Mouse (Mus musculus) liver, embryonic 13.5 days (tissue): Measurements from ENCODE around the gene Zfp36l1. TPM values are rescaled to one million over a fixed set of nuclear protein-coding genes. Genes with fewer than 3 reads are reported as not detected.
A peak's percentile ranks its signal among the peaks of the same experiment; 100 is the strongest.

ENCODE experiments used
- ATAC-seq: fragments of 200-750 bp; cut with Nextera tagmentation; 2 replicates; pipeline ENCODE4 v1.8.0; 2017; ENCODE audit warnings: low read depth, mild to moderate bottlenecking, moderate number of reproducible peaks, moderate library complexity
- DNase-seq: peaks from one replicate; pipeline ENCODE4 v3.0.0; 2022
- H3K27ac ChIP-seq: fragments of 300-500 bp; sonication (generic); 2 replicates; pipeline ENCODE4 v1.5.1; 2015; ENCODE audit warnings: moderate library complexity, mild to moderate bottlenecking, inconsistent platforms
- H3K27me3 ChIP-seq: fragments of 300-500 bp; sonication (generic); 2 replicates; pipeline ENCODE4 v1.6.1; 2015; ENCODE audit warnings: mild to moderate bottlenecking, inconsistent platforms
- H3K36me3 ChIP-seq: fragments of 300-500 bp; sonication (generic); 2 replicates; pipeline ENCODE4 v1.6.1; 2015; ENCODE audit warnings: mild to moderate bottlenecking, inconsistent platforms
- H3K4me1 ChIP-seq: fragments of 300-500 bp; sonication (generic); replicated peaks from 2 replicates; pipeline ENCODE4 v1.6.1; 2015; ENCODE audit warnings: inconsistent platforms
- H3K4me2 ChIP-seq: fragments of 300-500 bp; sonication (generic); 2 replicates; pipeline ENCODE4 v1.6.1; 2015; ENCODE audit warnings: inconsistent platforms, mild to moderate bottlenecking, moderate library complexity
- H3K4me3 ChIP-seq: fragments of 300-500 bp; sonication (generic); replicated peaks from 2 replicates; pipeline ENCODE4 v1.5.1; 2015; ENCODE audit warnings: mild to moderate bottlenecking, inconsistent platforms
- H3K9ac ChIP-seq: fragments of 300-500 bp; sonication (generic); 2 replicates; pipeline ENCODE4 v1.6.1; 2015; ENCODE audit warnings: mild to moderate bottlenecking, inconsistent platforms
- H3K9me3 ChIP-seq: fragments of 300-500 bp; sonication (generic); replicated peaks from 2 replicates; pipeline ENCODE4 v1.6.1; 2016; ENCODE audit warnings: inconsistent platforms
- WGBS: fragments of 180-500 bp; shearing (Covaris S2); methylation state at CpG from one replicate; pipeline ENCODE4 v1.1.7; 2015; ENCODE audit not compliant: insufficient replicate concordance; 5-methylcytosine and 5-hydroxymethylcytosine counted together
- polyA plus RNA-seq: library from polyadenylated mRNA; unstranded; fragments of >200 nt; fragmentation: Nextera tagmentation; extraction: Ambion mirVana; gene quantifications from 2 replicates; pipeline ENCODE4 v1.2.1, GENCODE M21; 2015

Zfp36l1 gene
- polyA plus RNA-seq, 1 experiment from 2014 or later, result 18.3 TPM

- 13% methylated on average over 6 of the region's 6 CpGs for WGBS
- Histone ChIP-seq H3K4me1 (peaks cover 51% of the 10 kb centered on the region), H3K9me3 (no peaks in the 10 kb centered on the region), H3K4me2 (peak overlapping the region; percentile 83), H3K27me3 (no peaks in the 10 kb centered on the region), H3K9ac (peak overlapping the region; percentile 50), H3K4me3 (0 out of 2 replicates have a peak overlapping the region, but pooled peaks have one; percentile 7), H3K27ac (peak overlapping the region; percentile 89), H3K36me3 (no peaks in the 10 kb centered on the region)
- peak; percentile 59 for ATAC-seq
- no peak for DNase-seq
These were observed 17.9 kb upstream of the Zfp36l1 start for GRCm38 (mm10) chr12:80130558-80131358.

DNA sequence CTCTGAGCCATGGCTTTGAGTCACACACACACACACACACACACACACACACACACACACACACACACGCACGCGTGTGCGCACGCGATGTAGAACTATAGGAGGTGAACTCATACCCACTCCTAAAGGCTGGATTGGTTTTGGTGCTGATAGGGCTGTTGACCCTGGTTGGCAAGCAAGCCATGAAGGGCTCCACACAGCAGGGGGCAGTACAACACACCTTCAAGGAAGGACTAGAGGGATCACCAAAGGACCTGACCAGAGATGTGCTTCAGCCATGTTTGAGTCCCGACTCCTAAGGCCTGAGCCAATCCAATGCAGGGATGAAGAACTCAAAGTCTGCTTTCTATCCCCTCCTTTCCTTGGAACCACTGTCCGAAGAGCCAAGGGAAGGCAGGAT, 16.7 kb upstream of the Zfp36l1 start:
- 0 out of 2 replicates have a peak overlapping the region, but pooled peaks have one; percentile 44 for H3K9ac ChIP-seq
- H3K4me3 ChIP-seq, result no peak overlapping the region
- DNase-seq (peak; percentile 56), ATAC-seq (no peak)
- H3K9me3 ChIP-seq, result no peaks in the 10 kb centered on the region
- no peaks in the 10 kb centered on the region for H3K27me3 ChIP-seq
- H3K4me1 ChIP-seq, result peaks cover 51% of the 10 kb centered on the region
- H3K27ac ChIP-seq, result peak overlapping the region; percentile 89
- WGBS, result 91% methylated on average over 8 of the region's 8 CpGs
- H3K36me3 ChIP-seq, result no peaks in the 10 kb centered on the region
- H3K4me2 ChIP-seq, result no peak overlapping the region

- Histone ChIP-seq H3K27ac (no peak overlapping the region), H3K4me2 (no peak overlapping the region), H3K4me1 (peaks cover 71% of the 10 kb centered on the region), H3K36me3 (no peaks in the 10 kb centered on the region), H3K27me3 (no peaks in the 10 kb centered on the region), H3K9ac (no peak overlapping the region), H3K4me3 (no peak overlapping the region), H3K9me3 (no peaks in the 10 kb centered on the region)
- ATAC-seq (no peak), DNase-seq (no peak)
- 75% methylated on average over 5 of the region's 5 CpGs for WGBS
These were observed 14.5 kb upstream of the Zfp36l1 start for GRCm38 (mm10) chr12:80127191-80127762.

DNA sequence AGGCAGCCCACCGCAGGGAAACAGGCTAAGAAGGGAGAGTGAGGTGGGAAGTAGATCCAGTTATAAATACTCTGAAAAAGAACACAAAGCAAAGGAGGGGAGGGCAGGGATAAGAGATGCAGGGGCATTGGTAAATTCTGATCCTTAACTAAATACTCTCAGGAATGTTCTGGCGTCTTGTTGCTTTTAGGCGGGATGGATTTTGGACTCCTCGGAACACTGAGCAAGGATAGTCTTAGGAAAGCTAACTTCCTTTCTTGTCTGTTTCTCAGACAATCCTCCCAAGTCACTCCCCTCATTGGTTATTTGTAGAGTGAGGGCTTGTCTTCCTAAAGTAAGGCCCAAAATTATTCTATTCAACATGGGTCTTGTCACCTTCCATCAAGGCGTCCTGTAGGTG, 12.5 kb upstream of the Zfp36l1 start:
- no peak for ATAC-seq
- 82% methylated on average over 5 of the region's 5 CpGs for WGBS
- no peak overlapping the region for H3K9ac ChIP-seq
- no peak overlapping the region for H3K4me2 ChIP-seq
- H3K36me3 ChIP-seq, result peaks cover 5% of the 10 kb centered on the region; the same call in 1 of the 2 replicates
- no peaks in the 10 kb centered on the region for H3K27me3 ChIP-seq
- H3K4me1 ChIP-seq, result peaks cover 64% of the 10 kb centered on the region
- H3K9me3 ChIP-seq, result no peaks in the 10 kb centered on the region
- H3K4me3 ChIP-seq, result no peak overlapping the region
- H3K27ac ChIP-seq, result no peak overlapping the region
- no peak for DNase-seq

- 64% methylated on average over 3 of the region's 3 CpGs for WGBS
- no peaks in the 10 kb centered on the region for H3K9me3 ChIP-seq
- H3K9ac ChIP-seq, result no peak overlapping the region
- DNase-seq, result no peak
- ATAC-seq, result no peak
- H3K27me3 ChIP-seq, result no peaks in the 10 kb centered on the region
- H3K4me3 ChIP-seq, result no peak overlapping the region
- no peak overlapping the region for H3K27ac ChIP-seq
- peaks cover 59% of the 10 kb centered on the region for H3K4me1 ChIP-seq
- H3K4me2 ChIP-seq, result no peak overlapping the region
- H3K36me3 ChIP-seq, result peaks cover 8% of the 10 kb centered on the region; the same call in 1 of the 2 replicates
These were observed 11.9 kb upstream of the Zfp36l1 start for GRCm38 (mm10) chr12:80124756-80125155.

DNA sequence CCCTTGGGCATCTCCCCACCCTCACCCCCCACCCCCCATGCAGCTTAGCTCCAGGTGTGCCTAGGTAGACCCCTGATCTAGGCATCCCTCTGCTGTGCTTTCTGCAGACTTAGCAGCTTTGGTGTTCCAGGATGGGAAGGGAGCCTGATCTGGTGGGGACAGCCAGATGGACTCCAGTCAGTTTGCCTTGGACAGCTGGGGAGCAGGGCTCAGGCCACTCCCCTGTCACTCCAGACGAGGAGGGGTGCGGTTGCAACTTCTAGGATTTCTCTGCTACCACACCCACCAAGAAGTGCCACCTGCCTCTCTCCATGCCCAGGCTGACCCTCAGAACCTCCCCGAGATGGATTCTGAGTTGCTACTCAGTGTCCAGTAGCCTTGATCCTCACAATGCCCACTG, 11.4 kb upstream of the Zfp36l1 start:
- Histone ChIP-seq H3K4me3 (no peak overlapping the region), H3K36me3 (peaks cover 11% of the 10 kb centered on the region; the same call in 1 of the 2 replicates), H3K9ac (no peak overlapping the region), H3K9me3 (no peaks in the 10 kb centered on the region), H3K27ac (no peak overlapping the region), H3K4me1 (peaks cover 56% of the 10 kb centered on the region), H3K4me2 (no peak overlapping the region), H3K27me3 (no peaks in the 10 kb centered on the region)
- DNase-seq (no peak), ATAC-seq (no peak)
- WGBS, result 57% methylated on average over 3 of the region's 3 CpGs

DNA sequence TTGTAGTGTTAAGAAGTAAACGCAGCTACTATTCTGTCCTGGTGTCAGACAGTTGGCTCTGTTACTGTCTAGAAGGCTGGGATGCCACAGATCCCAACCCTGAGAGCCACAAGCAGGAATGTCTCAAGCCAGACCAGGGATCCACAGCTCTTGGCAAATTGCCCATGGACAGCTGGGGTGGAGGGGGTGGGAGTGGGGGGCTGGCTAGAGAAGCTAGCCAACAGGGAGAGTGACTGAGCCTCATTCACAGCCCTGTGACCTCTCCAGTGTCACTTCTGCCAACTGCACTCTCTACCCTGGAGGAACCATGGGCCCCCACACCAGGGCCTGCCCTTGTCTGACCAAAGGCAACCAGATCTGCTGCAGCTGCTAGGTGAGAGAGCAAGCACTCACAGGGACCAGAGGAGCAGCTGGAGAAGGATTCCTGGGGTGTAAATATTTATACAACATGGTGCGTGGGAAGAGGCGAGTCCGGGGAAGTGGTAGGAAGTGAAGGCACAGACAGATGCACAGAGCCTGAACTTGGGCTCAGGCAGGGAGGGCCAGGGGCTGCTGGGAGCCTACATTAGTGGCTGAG, 10.5 kb upstream of the Zfp36l1 start:
- peaks cover 61% of the 10 kb centered on the region for H3K4me1 ChIP-seq
- H3K27ac ChIP-seq, result peak overlapping the region; percentile 45
- no peak overlapping the region for H3K4me2 ChIP-seq
- ATAC-seq (peak; percentile 29; the same call in 1 of the 2 replicates), DNase-seq (no peak)
- no peaks in the 10 kb centered on the region for H3K9me3 ChIP-seq
- no peak overlapping the region for H3K4me3 ChIP-seq
- H3K27me3 ChIP-seq, result no peaks in the 10 kb centered on the region
- H3K36me3 ChIP-seq, result peaks cover 12% of the 10 kb centered on the region; the same call in 1 of the 2 replicates
- 61% methylated on average over 4 of the region's 4 CpGs for WGBS
- peak overlapping the region; percentile 40; the same call in 1 of the 2 replicates for H3K9ac ChIP-seq

DNA sequence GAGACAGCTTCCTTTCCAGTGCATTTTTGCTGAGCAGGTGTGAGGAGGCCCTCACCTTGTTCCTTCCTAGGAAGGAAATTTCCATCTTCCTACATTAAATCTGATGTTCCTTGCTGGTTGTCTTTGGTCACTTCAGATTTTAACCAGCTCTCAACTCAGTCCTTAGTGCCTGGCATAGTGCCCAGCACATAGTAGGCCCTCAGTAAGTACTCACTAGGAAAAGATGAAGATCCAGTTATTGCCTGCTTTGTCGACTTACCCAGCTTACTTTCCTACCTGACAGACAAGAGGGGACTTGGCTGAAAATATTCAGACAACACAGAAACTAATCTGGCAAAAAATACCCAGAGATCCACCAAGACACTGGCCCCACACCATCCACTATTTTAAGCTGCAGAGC, 8.6 kb upstream of the Zfp36l1 start:
- Histone ChIP-seq H3K9ac (no peak overlapping the region), H3K9me3 (no peaks in the 10 kb centered on the region), H3K36me3 (peaks cover 12% of the 10 kb centered on the region; the same call in 1 of the 2 replicates), H3K27me3 (no peaks in the 10 kb centered on the region), H3K4me3 (no peak overlapping the region), H3K4me2 (no peak overlapping the region), H3K27ac (no peak overlapping the region), H3K4me1 (peaks cover 66% of the 10 kb centered on the region)
- DNase-seq, result no peak
- 54% methylated on average over 1 of the region's 1 CpGs for WGBS
- no peak for ATAC-seq

DNA sequence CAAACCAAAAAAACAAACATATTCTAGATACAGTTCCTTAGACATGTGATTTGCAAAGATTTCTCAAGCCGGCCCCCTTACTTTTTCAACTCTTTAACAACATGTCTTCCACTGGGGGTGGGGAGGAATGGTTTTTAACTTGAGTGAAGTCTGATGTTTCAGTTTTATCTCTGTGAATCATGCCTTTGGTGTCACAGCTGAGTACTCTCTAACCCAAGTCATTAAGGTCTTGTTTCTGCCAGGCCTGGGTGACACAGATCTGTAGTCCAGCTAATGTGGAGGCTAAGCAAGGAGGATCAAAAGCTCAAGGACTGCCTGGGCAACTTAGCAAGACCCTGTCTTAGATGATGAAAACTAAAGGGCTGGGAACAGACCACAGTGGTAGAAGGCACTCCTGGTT, 5.8 kb upstream of the Zfp36l1 start:
- no peak overlapping the region for H3K27ac ChIP-seq
- no peak overlapping the region for H3K4me3 ChIP-seq
- H3K36me3 ChIP-seq, result peaks cover 12% of the 10 kb centered on the region; the same call in 1 of the 2 replicates
- H3K9ac ChIP-seq, result no peak overlapping the region
- WGBS, result 66% methylated on average over 1 of the region's 1 CpGs
- H3K4me1 ChIP-seq, result peaks cover 75% of the 10 kb centered on the region
- no peaks in the 10 kb centered on the region for H3K9me3 ChIP-seq
- ATAC-seq (no peak), DNase-seq (no peak)
- H3K27me3 ChIP-seq, result no peaks in the 10 kb centered on the region
- H3K4me2 ChIP-seq, result no peak overlapping the region

DNA sequence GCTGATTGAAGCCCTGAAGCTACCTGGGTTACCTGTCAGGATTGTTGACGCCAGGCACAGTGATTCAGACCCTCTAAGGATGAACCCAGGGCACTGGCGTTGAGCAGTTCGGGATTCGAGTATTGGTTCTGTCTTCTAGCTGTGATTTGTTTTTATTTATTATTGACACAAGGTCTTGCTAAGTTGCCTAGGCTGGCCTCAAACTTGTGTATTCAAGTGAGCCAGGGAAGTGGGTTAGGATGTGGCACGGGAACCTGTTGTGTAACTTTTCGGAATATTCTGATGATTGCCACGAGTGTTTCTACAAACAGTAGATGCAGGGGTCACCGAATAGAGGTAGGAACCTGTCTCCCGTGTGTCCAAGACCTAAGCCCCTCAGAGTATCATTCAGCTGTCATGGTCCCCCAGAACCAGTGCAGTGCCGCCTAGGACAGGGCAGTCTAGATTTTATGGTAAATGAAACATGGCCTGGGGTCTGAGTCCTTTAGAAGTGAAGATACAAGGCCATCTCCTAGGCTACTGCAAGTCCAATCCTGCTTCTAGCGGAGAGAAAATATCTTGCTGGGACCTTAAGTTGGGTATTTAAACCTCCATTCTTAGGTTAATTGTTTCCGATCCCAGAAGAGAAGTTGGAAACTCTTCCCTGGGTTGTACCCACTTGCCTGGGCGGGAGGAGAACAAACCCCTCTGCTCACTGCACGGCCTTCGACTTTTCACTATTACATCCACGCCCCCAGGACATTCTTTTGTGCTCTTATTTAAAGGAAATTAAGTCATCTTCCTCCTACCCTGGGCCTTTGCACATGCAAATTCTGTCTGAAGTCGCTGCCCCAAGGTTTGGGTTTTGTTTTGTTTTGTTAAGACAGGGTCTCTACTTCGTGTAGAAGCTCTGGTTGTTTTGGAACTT, 3.6 kb upstream of the Zfp36l1 start:
- H3K27me3 ChIP-seq, result no peaks in the 10 kb centered on the region
- peaks cover 12% of the 10 kb centered on the region; the same call in 1 of the 2 replicates for H3K36me3 ChIP-seq
- ATAC-seq (no peak), DNase-seq (no peak)
- peak overlapping the region; percentile 97 for H3K27ac ChIP-seq
- no peaks in the 10 kb centered on the region for H3K9me3 ChIP-seq
- peak overlapping the region; percentile 82 for H3K4me3 ChIP-seq
- H3K4me1 ChIP-seq, result peaks cover 59% of the 10 kb centered on the region
- peak overlapping the region; percentile 98 for H3K4me2 ChIP-seq
- WGBS, result 59% methylated on average over 18 of the region's 18 CpGs
- peak overlapping the region; percentile 92 for H3K9ac ChIP-seq

- Histone ChIP-seq H3K9ac (peak overlapping the region; percentile 92), H3K4me3 (peak overlapping the region; percentile 82), H3K4me1 (peaks cover 66% of the 10 kb centered on the region), H3K4me2 (peak overlapping the region; percentile 98), H3K36me3 (peaks cover 12% of the 10 kb centered on the region; the same call in 1 of the 2 replicates), H3K9me3 (no peaks in the 10 kb centered on the region), H3K27me3 (no peaks in the 10 kb centered on the region), H3K27ac (peak overlapping the region; percentile 97)
- ATAC-seq (no peak), DNase-seq (no peak)
- 2% methylated on average over 30 of the region's 30 CpGs for WGBS
These were observed 3.0 kb upstream of the Zfp36l1 start for GRCm38 (mm10) chr12:80115863-80116194.
